ENCODE assay signal across 8 mouse cellular contexts in genomic region chr10:80144864-80145838, GRCm38 (mm10). TPM values are rescaled to one million over a fixed set of nuclear protein-coding genes. Genes with fewer than 3 reads are reported as not detected.
DNase-seq lines count a peak whose midpoint lies in the region; ATAC-seq lines count a peak whose summit lies in the region.

No protein-coding gene starts in this region.

- H3K36me3 ChIP-seq in embryonic facial prominence, embryonic 10.5 days (replicated peaks), result peaks cover 47% of the 10 kb centered on the region
- H3K36me3 ChIP-seq in heart, embryonic 15.5 days, result peaks cover 32% of the 10 kb centered on the region

- H3K27me3 ChIP-seq in embryonic facial prominence, embryonic 10.5 days (replicated peaks; ENCODE audit: low read depth, poor library complexity, severe bottlenecking), result 0 out of 2 replicates have a peak, but pooled peaks cover 5% of the 10 kb centered on the region
- H3K27me3 ChIP-seq in heart, embryonic 15.5 days, result no peaks in the 10 kb centered on the region

- H3K27ac ChIP-seq in embryonic facial prominence, embryonic 10.5 days (replicated peaks), result 0 out of 2 replicates have a peak overlapping the region, but pooled peaks have one; percentile 40
- peak overlapping the region; percentile 100 for H3K27ac ChIP-seq in heart, embryonic 15.5 days

- H3K4me1 ChIP-seq in embryonic facial prominence, embryonic 10.5 days, result peaks cover 75% of the 10 kb centered on the region
- peaks cover 66% of the 10 kb centered on the region for H3K4me1 ChIP-seq in heart, embryonic 15.5 days (replicated peaks)

- DNase-seq in 416B (ENCODE audit: low read depth), result peak; percentile 67
- peak; percentile 89 for DNase-seq in NIH3T3 (ENCODE audit: low read depth)
- DNase-seq in embryonic facial prominence, embryonic 10.5 days (ENCODE audit: low spot score), result peak; percentile 79
- DNase-seq in kidney, postnatal 10 days, result peak; percentile 89
- peak; percentile 80 to 81 for DNase-seq in lung, adult 18-20 months
- peak; percentile 80 for DNase-seq in right cerebral cortex, postnatal 14 days

- 0 out of 2 replicates have a peak overlapping the region, but pooled peaks have one; percentile 80 for H3K4me2 ChIP-seq in heart, embryonic 15.5 days

- peak overlapping the region; percentile 41; the same call in 1 of the 2 replicates for H3K9ac ChIP-seq in heart, embryonic 15.5 days

- 77% methylated on average over 20 of the region's 20 CpGs for WGBS in embryonic facial prominence, embryonic 10.5 days
- WGBS in heart, embryonic 15.5 days, result 72% methylated on average over 20 of the region's 20 CpGs

- H3K4me3 ChIP-seq in embryonic facial prominence, embryonic 10.5 days, result peak overlapping the region; percentile 99
- H3K4me3 ChIP-seq in heart, embryonic 15.5 days, result no peak overlapping the region

- ATAC-seq in heart, embryonic 15.5 days (replicated peaks; ENCODE audit: insufficient number of reproducible peaks, insufficient read depth, low FRiP score, low read depth), result no peak
- no peak for ATAC-seq in granulocyte monocyte progenitor cell, adult 5-6 weeks (replicated peaks; ENCODE audit: poor library complexity, severe bottlenecking)

- no peaks in the 10 kb centered on the region for H3K9me3 ChIP-seq in embryonic facial prominence, embryonic 10.5 days
- no peaks in the 10 kb centered on the region for H3K9me3 ChIP-seq in heart, embryonic 15.5 days (replicated peaks)

RNA-seq across cellular contexts. Expression of gene Midn, which starts 2.9 kb away (rescaled TPM):
- 22.2 TPM in 2 replicates for polyA plus RNA-seq in embryonic facial prominence, embryonic 10.5 days (2016; fragmentation: Nextera tagmentation; extraction: Ambion mirVana)
- polyA plus RNA-seq in heart, embryonic 15.5 days (2015; fragmentation: Nextera tagmentation; extraction: Ambion mirVana), result 11.6 and 16.8 TPM in 2 replicates
- 26.7 and 36.8 TPM in 2 replicates for total RNA-seq in granulocyte monocyte progenitor cell, adult 5-6 weeks (2014; fragmentation: Nextera tagmentation)
- 10.0 and 17.4 TPM in 2 replicates for total RNA-seq in granulocyte monocyte progenitor cell, adult 5-6 weeks (2017)

RNA-seq across cellular contexts. Expression of gene Cbarp, which starts 4.5 kb away (rescaled TPM):
- 4.9 and 8.5 TPM in 2 replicates for polyA plus RNA-seq in embryonic facial prominence, embryonic 10.5 days (2016; fragmentation: Nextera tagmentation; extraction: Ambion mirVana)
- 1.7 and 2.9 TPM in 2 replicates for polyA plus RNA-seq in heart, embryonic 15.5 days (2015; fragmentation: Nextera tagmentation; extraction: Ambion mirVana)
- total RNA-seq in granulocyte monocyte progenitor cell, adult 5-6 weeks (2014; fragmentation: Nextera tagmentation), result 0.73 and 5.3 TPM in 2 replicates
- total RNA-seq in granulocyte monocyte progenitor cell, adult 5-6 weeks (2017), result 0.36 TPM in 1 of 2 replicates, not detected in the other

RNA-seq across cellular contexts. Expression of gene Atp5d, which starts 6.7 kb away (rescaled TPM):
- 491 and 493 TPM in 2 replicates for polyA plus RNA-seq in embryonic facial prominence, embryonic 10.5 days (2016; fragmentation: Nextera tagmentation; extraction: Ambion mirVana)
- 861 and 962 TPM in 2 replicates for polyA plus RNA-seq in heart, embryonic 15.5 days (2015; fragmentation: Nextera tagmentation; extraction: Ambion mirVana)
- total RNA-seq in granulocyte monocyte progenitor cell, adult 5-6 weeks (2014; fragmentation: Nextera tagmentation), result 193 and 253 TPM in 2 replicates
- 47.4 and 49.6 TPM in 2 replicates for total RNA-seq in granulocyte monocyte progenitor cell, adult 5-6 weeks (2017)

RNA-seq across cellular contexts. Expression of gene Cirbp, which starts 20.6 kb away (rescaled TPM):
- polyA plus RNA-seq in embryonic facial prominence, embryonic 10.5 days (2016; fragmentation: Nextera tagmentation; extraction: Ambion mirVana), result 93.2 and 110 TPM in 2 replicates
- polyA plus RNA-seq in heart, embryonic 15.5 days (2015; fragmentation: Nextera tagmentation; extraction: Ambion mirVana), result 86.7 and 90.2 TPM in 2 replicates
- total RNA-seq in granulocyte monocyte progenitor cell, adult 5-6 weeks (2014; fragmentation: Nextera tagmentation), result 25.3 and 70.7 TPM in 2 replicates
- 36.8 and 40.7 TPM in 2 replicates for total RNA-seq in granulocyte monocyte progenitor cell, adult 5-6 weeks (2017)

RNA-seq across cellular contexts. Expression of gene 1600002K03Rik, which starts 27.6 kb away (rescaled TPM):
- polyA plus RNA-seq in embryonic facial prominence, embryonic 10.5 days (2016; fragmentation: Nextera tagmentation; extraction: Ambion mirVana), result 10.8 and 12.0 TPM in 2 replicates
- polyA plus RNA-seq in heart, embryonic 15.5 days (2015; fragmentation: Nextera tagmentation; extraction: Ambion mirVana), result 7.7 and 9.1 TPM in 2 replicates
- 17.2 and 43.4 TPM in 2 replicates for total RNA-seq in granulocyte monocyte progenitor cell, adult 5-6 weeks (2014; fragmentation: Nextera tagmentation)
- total RNA-seq in granulocyte monocyte progenitor cell, adult 5-6 weeks (2017), result 11.2 and 11.5 TPM in 2 replicates
